In the genomic region with DNA sequence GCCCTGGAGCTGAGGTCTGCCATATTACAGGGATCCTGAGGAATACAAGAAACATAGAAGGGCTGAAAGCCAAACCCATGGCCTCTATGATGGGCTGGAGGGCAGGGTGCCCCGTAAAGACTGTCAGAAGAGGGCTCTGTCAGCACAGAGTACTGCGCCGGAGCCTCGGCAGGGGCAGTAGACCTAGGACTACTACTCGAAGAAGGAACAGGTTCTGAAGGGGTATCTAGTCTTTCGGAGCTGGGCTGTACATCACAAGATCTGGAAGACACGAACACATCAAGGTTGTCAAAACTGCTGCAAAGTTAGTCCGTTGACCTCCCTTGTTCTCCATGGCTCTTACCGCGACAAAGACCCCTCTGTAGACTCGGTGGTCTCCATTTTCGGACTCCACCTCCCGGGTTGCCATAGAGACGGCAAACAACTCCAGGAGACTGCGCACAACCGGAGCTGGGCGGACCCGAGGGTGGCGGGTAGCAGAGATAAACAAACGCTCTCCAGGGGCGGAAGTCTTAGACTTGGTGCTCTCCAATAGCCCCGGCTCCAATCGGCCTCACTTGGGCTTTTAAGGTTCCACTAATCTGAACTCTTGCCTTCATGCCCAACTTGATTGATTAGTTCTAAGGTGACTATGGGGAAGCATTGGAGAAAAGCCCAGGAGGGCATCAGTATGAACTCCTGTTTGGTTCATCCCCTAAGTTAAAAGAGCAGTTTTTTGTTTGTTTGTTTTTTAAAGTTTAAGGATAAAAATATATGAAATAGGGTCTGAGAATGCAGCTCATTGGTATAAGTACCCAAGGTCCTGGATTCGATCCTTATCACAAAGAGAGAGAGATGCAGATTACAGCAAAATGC, we compare ENCODE assay signal across 8 mouse cellular contexts. TPM values are rescaled to one million over a fixed set of nuclear protein-coding genes. Genes with fewer than 3 reads are reported as not detected.
A peak's percentile ranks its signal among the peaks of the same experiment; 100 is the strongest.
DNase-seq lines count a peak whose midpoint lies in the region; ATAC-seq and TF ChIP-seq lines count a peak whose summit lies in the region.
"Had no signal": no experiment of that assay in that cellular context is flagged by ENCODE, and none has a peak within 500 bp of the region (broad histone marks: within the 10 kb centered on the region; RNA-seq: fewer than 3 reads in every experiment).

Gene Spag8 (minus strand): TSS at position 434 of the 855 bp plus-strand sequence.

- peak; percentile 60; the same call in 1 of the 2 replicates for TF ChIP-seq POLR2A in testis, adult 2 months (IDR thresholded peaks at IDR 0.05; ENCODE audit: control insufficient read depth, low read depth, low read length)

- H3K4me2 ChIP-seq in hindbrain, postnatal 0 days (ENCODE audit: low read depth, low read length) = peak within 1 kb of the TSS; percentile 47
- peak within 1 kb of the TSS; percentile 51 for H3K4me2 ChIP-seq in neural tube, embryonic 15.5 days

- 12% methylated on average over 24 of the region's 24 CpGs for WGBS in hindbrain, postnatal 0 days
- 15% methylated on average over 24 of the region's 24 CpGs for WGBS in neural tube, embryonic 15.5 days

- no peak within 1 kb of the TSS for H3K9ac ChIP-seq in hindbrain, postnatal 0 days (replicated peaks; ENCODE audit: low read length)
- H3K9ac ChIP-seq in neural tube, embryonic 15.5 days (replicated peaks) = no peak within 1 kb of the TSS

- no peak for TF ChIP-seq CTCF in testis, adult 2 months (IDR thresholded peaks at IDR 0.05; ENCODE audit: control insufficient read depth, insufficient read depth, insufficient replicate concordance, low read depth, low read length)
- TF ChIP-seq CTCF in hindbrain, postnatal 0 days (IDR thresholded peaks at IDR 0.05; ENCODE audit: low read depth) = no peak

- H3K27ac ChIP-seq in testis, adult 2 months (ENCODE audit: control insufficient read depth, insufficient read depth, low read depth, low read length) = peak within 1 kb of the TSS; percentile 30
- peak within 1 kb of the TSS; percentile 57 for H3K27ac ChIP-seq in hindbrain, postnatal 0 days
- H3K27ac ChIP-seq in neural tube, embryonic 15.5 days (replicated peaks) = 0 out of 2 replicates have a peak within 1 kb of the TSS, but pooled peaks have one; percentile 23

- no peak for DNase-seq in testis, postnatal 10 days (ENCODE audit: low spot score)
- peak; percentile 79 for DNase-seq in hindbrain, postnatal 0 days (ENCODE audit: low spot score)
- peak; percentile 62 to 81 for DNase-seq in lung, adult 18-20 months
- DNase-seq in layer of hippocampus, adult 11-12 months (ENCODE audit: low spot score) = no peak

- H3K36me3 ChIP-seq in testis, adult 2 months (ENCODE audit: control insufficient read depth, insufficient read depth, low read length) = no peaks in the 10 kb centered on the region
- H3K36me3 ChIP-seq in erythroblast, embryonic 14.5 days (ENCODE audit: control insufficient read depth) = no peaks in the 10 kb centered on the region
- H3K36me3 ChIP-seq in hindbrain, postnatal 0 days (ENCODE audit: insufficient read depth, low read length) = peaks cover 3% of the 10 kb centered on the region; the same call in 1 of the 2 replicates
- peaks cover 17% of the 10 kb centered on the region for H3K36me3 ChIP-seq in neural tube, embryonic 15.5 days

- peaks cover 16% of the 10 kb centered on the region for H3K4me1 ChIP-seq in testis, adult 2 months (ENCODE audit: control insufficient read depth, insufficient read depth, low read length)
- H3K4me1 ChIP-seq in erythroblast, embryonic 14.5 days (ENCODE audit: control insufficient read depth) = peaks cover 39% of the 10 kb centered on the region
- H3K4me1 ChIP-seq in hindbrain, postnatal 0 days (ENCODE audit: insufficient read depth, low read length) = no peaks in the 10 kb centered on the region
- H3K4me1 ChIP-seq in neural tube, embryonic 15.5 days = peaks cover 25% of the 10 kb centered on the region

- no peaks in the 10 kb centered on the region for H3K27me3 ChIP-seq in testis, adult 2 months (ENCODE audit: control insufficient read depth, insufficient read depth, low read length)
- H3K27me3 ChIP-seq in erythroblast, embryonic 14.5 days (ENCODE audit: control insufficient read depth) = peaks cover 3% of the 10 kb centered on the region; the same call in 1 of the 2 replicates
- H3K27me3 ChIP-seq in hindbrain, postnatal 0 days (ENCODE audit: insufficient read depth, low read length) = no peaks in the 10 kb centered on the region
- no peaks in the 10 kb centered on the region for H3K27me3 ChIP-seq in neural tube, embryonic 15.5 days (replicated peaks)

- ATAC-seq in hindbrain, postnatal 0 days = 0 out of 2 replicates have a peak, but pooled peaks have one; percentile 21
- ATAC-seq in neural tube, embryonic 15.5 days (ENCODE audit: low FRiP score) = no peak

- H3K9me3 ChIP-seq in erythroblast, embryonic 14.5 days (ENCODE audit: control insufficient read depth, low read length) = peaks cover 11% of the 10 kb centered on the region
- no peaks in the 10 kb centered on the region for H3K9me3 ChIP-seq in hindbrain, postnatal 0 days (ENCODE audit: low read length)
- H3K9me3 ChIP-seq in neural tube, embryonic 15.5 days (replicated peaks) = no peaks in the 10 kb centered on the region; the same call in 1 of the 2 replicates

- peak within 1 kb of the TSS; percentile 87 for H3K4me3 ChIP-seq in testis, adult 2 months (ENCODE audit: control insufficient read depth, low read depth, low read length)
- peak within 1 kb of the TSS; percentile 58 for H3K4me3 ChIP-seq in erythroblast, embryonic 14.5 days (replicated peaks)
- peak within 1 kb of the TSS; percentile 19 for H3K4me3 ChIP-seq in hindbrain, postnatal 0 days (ENCODE audit: low read length)
- H3K4me3 ChIP-seq in neural tube, embryonic 15.5 days (replicated peaks) = peak within 1 kb of the TSS; percentile 31
- H3K4me3 ChIP-seq: myocyte had no signal

RNA-seq across cellular contexts. Expression of gene Spag8, which starts in this region (rescaled TPM):
- 112 and 124 TPM in 2 replicates for polyA plus RNA-seq in testis, adult 2 months (2012; rRNA removed)
- not detected in 2 replicates for polyA plus RNA-seq in erythroblast, embryonic 14.5 days (2012)
- 6.8 and 17.0 TPM in 2 replicates for total RNA-seq in hindbrain, postnatal 0 days (2014; rRNA removed)
- polyA plus RNA-seq in hindbrain, postnatal 0 days (2015; fragmentation: Nextera tagmentation; extraction: Ambion mirVana) = 7.8 and 8.2 TPM in 2 replicates
- 4.1 and 4.3 TPM in 2 replicates for polyA plus RNA-seq in neural tube, embryonic 15.5 days (2015; fragmentation: Nextera tagmentation; extraction: Ambion mirVana)

Comparison
In these comparisons a context has a peak if more than half of its experiments do, and no peak if none do; other contexts are left out.
1. RNA of gene Spag8 (polyA plus RNA-seq): 112 to 124 TPM in testis, adult 2 months; 7.8 to 8.2 TPM in hindbrain, postnatal 0 days, 4.1 to 4.3 TPM in neural tube, embryonic 15.5 days and not detected in erythroblast, embryonic 14.5 days; every median in the first group is over 10 times any median in the second.
2. H3K4me3 ChIP-seq: peak in every context shown above with its lines; median percentile 87 in testis, adult 2 months; 58 in erythroblast, embryonic 14.5 days; 31 in neural tube, embryonic 15.5 days; 19 in hindbrain, postnatal 0 days.
3. DNase-seq: peak in hindbrain, postnatal 0 days (single experiment) and lung, adult 18-20 months (2 of 2); none in testis, postnatal 10 days (single experiment) and layer of hippocampus, adult 11-12 months (single experiment).
4. Peak in every context shown above with its lines, with median percentiles within 50 percentile points of each other: H3K27ac ChIP-seq.